Mouse (Mus musculus): ENCODE results near the gene Uck2. TPM values are rescaled to one million over a fixed set of nuclear protein-coding genes. Genes with fewer than 3 reads are reported as not detected.

Uck2 gene
- polyA plus RNA-seq, 1 experiment, result 18.4 TPM

- peak in 1 of 2 experiments; percentile 50 for DNase-seq (ENCODE audit: extremely low spot score in 1 of 2, low spot score in 1 of 2)
These were observed 773 bp downstream of the Uck2 start for GRCm38 (mm10) chr1:167284258-167284836.

GRCm38 (mm10) chr1:167283441-167284257 is 1.5 kb downstream of the Uck2 start:
- peak; percentile 41 to 69 for DNase-seq (ENCODE audit: extremely low spot score in 1 of 2, low spot score in 1 of 2)

GRCm38 (mm10) chr1:167282768-167283167 is 2.4 kb downstream of the Uck2 start:
- DNase-seq (ENCODE audit: extremely low spot score in 1 of 2, low spot score in 1 of 2), result no peak

GRCm38 (mm10) chr1:167282112-167282511 is 3.0 kb downstream of the Uck2 start:
- no peak for DNase-seq (ENCODE audit: extremely low spot score in 1 of 2, low spot score in 1 of 2)

- DNase-seq (ENCODE audit: extremely low spot score in 1 of 2, low spot score in 1 of 2), result no peak
These were observed 5.1 kb downstream of the Uck2 start for GRCm38 (mm10) chr1:167280061-167280460.

GRCm38 (mm10) chr1:167279160-167279715 is 5.9 kb downstream of the Uck2 start:
- DNase-seq (ENCODE audit: extremely low spot score in 1 of 2, low spot score in 1 of 2), result no peak

- no peak for DNase-seq (ENCODE audit: extremely low spot score in 1 of 2, low spot score in 1 of 2)
These were observed 6.7 kb downstream of the Uck2 start for GRCm38 (mm10) chr1:167278395-167278794.

GRCm38 (mm10) chr1:167274646-167275390 is 10.3 kb downstream of the Uck2 start:
- no peak for DNase-seq (ENCODE audit: extremely low spot score in 1 of 2, low spot score in 1 of 2)

GRCm38 (mm10) chr1:167273380-167274163 is 11.5 kb downstream of the Uck2 start:
- DNase-seq (ENCODE audit: extremely low spot score in 1 of 2, low spot score in 1 of 2), result no peak

GRCm38 (mm10) chr1:167271841-167272240 is 13.3 kb downstream of the Uck2 start:
- no peak for DNase-seq (ENCODE audit: extremely low spot score in 1 of 2, low spot score in 1 of 2)

GRCm38 (mm10) chr1:167271304-167271703 is 13.8 kb downstream of the Uck2 start:
- DNase-seq (ENCODE audit: extremely low spot score in 1 of 2, low spot score in 1 of 2), result no peak

- DNase-seq (ENCODE audit: extremely low spot score in 1 of 2, low spot score in 1 of 2), result no peak
These were observed 14.6 kb downstream of the Uck2 start for GRCm38 (mm10) chr1:167270342-167271111.

- DNase-seq (ENCODE audit: extremely low spot score in 1 of 2, low spot score in 1 of 2), result peak; percentile 52 to 81
These were observed 15.3 kb downstream of the Uck2 start for GRCm38 (mm10) chr1:167269856-167270270.

GRCm38 (mm10) chr1:167269350-167269811 is 15.7 kb downstream of the Uck2 start:
- no peak for DNase-seq (ENCODE audit: extremely low spot score in 1 of 2, low spot score in 1 of 2)

- DNase-seq (ENCODE audit: extremely low spot score in 1 of 2, low spot score in 1 of 2), result no peak
These were observed 16.6 kb downstream of the Uck2 start for GRCm38 (mm10) chr1:167268360-167269063.

GRCm38 (mm10) chr1:167266720-167267119 is 18.4 kb downstream of the Uck2 start:
- DNase-seq (ENCODE audit: extremely low spot score in 1 of 2, low spot score in 1 of 2), result no peak

GRCm38 (mm10) chr1:167265366-167265765 is 19.8 kb downstream of the Uck2 start:
- no peak for DNase-seq (ENCODE audit: extremely low spot score in 1 of 2, low spot score in 1 of 2)

- no peak for DNase-seq (ENCODE audit: extremely low spot score in 1 of 2, low spot score in 1 of 2)
These were observed 22.6 kb downstream of the Uck2 start for GRCm38 (mm10) chr1:167262489-167263041.
